ENCODE assay signal across 9 mouse cellular contexts in the genomic region with DNA sequence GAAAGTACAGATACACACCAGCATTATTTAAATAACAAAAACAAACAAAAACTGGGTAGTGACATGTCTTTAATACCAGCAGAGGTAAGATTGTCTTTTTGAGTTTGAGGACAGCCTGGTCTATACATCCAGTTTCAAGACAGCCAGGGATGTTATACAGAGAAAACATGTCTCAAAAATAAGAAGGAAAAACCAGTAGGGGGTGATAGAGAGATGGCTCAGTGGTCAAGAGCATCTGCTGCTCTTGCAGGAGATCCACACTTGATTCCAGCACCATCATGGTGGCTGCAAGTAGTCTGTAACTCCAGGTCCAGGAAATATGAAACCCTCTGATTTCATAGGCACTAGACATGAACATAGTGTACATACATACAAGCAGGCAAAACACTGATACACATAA. TPM values are rescaled to one million over a fixed set of nuclear protein-coding genes. Genes with fewer than 3 reads are reported as not detected.
DNase-seq lines count a peak whose midpoint lies in the region; ATAC-seq and TF ChIP-seq lines count a peak whose summit lies in the region.
"Had no signal": no experiment of that assay in that cellular context is flagged by ENCODE, and none has a peak within 500 bp of the region (broad histone marks: within the 10 kb centered on the region; RNA-seq: fewer than 3 reads in every experiment).

No protein-coding gene starts in this region.

- intact Hi-C loops in gastrocnemius, adult 2 months (cut with DNase I) = no loop called here

- no peak overlapping the region for H3K4me2 ChIP-seq in midbrain, embryonic 14.5 days (ENCODE audit: low read length)
- no peak overlapping the region for H3K4me2 ChIP-seq in midbrain, embryonic 11.5 days

- no peak overlapping the region for H3K27ac ChIP-seq in gastrocnemius, adult 2 months
- H3K27ac ChIP-seq in midbrain, embryonic 14.5 days (replicated peaks; ENCODE audit: low read depth, low read length) = no peak overlapping the region
- H3K27ac ChIP-seq in midbrain, embryonic 11.5 days (ENCODE audit: low read depth, low read length) = no peak overlapping the region

- no peaks in the 10 kb centered on the region for H3K27me3 ChIP-seq in midbrain, embryonic 14.5 days (ENCODE audit: control insufficient read depth, insufficient read depth, low read length)
- H3K27me3 ChIP-seq in midbrain, embryonic 11.5 days (ENCODE audit: control insufficient read depth, insufficient read depth, low read length) = no peaks in the 10 kb centered on the region
- H3K27me3 ChIP-seq in splenic B cell, adult 2 months (ENCODE audit: control insufficient read depth, insufficient read depth, low read length, poor library complexity, severe bottlenecking) = no peaks in the 10 kb centered on the region
- H3K27me3 ChIP-seq: megakaryocyte, embryonic 14.5 days had no signal

- DNase-seq in gastrocnemius, adult 2 months = no peak
- no peak for DNase-seq in gastrocnemius, adult 8-10 months (ENCODE audit: low spot score in 2 of 2)
- peak; percentile 45 for DNase-seq in midbrain, embryonic 14.5 days
- DNase-seq in midbrain, embryonic 11.5 days (ENCODE audit: low spot score, missing footprints) = no peak
- DNase-seq in c-Kit-positive CD71-positive TER-119-negative erythroid progenitor cells, embryonic 14.5 days (ENCODE audit: low read depth) = peak; percentile 15
- DNase-seq in splenic B cell, adult 2 months (ENCODE audit: low read depth, low spot score) = peak; percentile 41
- no peak for DNase-seq in testis, postnatal 10 days (ENCODE audit: low spot score)
- no peak for DNase-seq in cerebellum, postnatal 25 days

- peaks cover 39% of the 10 kb centered on the region for H3K36me3 ChIP-seq in midbrain, embryonic 14.5 days (ENCODE audit: control insufficient read depth, insufficient read depth, low read length)
- peaks cover 4% of the 10 kb centered on the region; the same call in 1 of the 2 replicates for H3K36me3 ChIP-seq in midbrain, embryonic 11.5 days (ENCODE audit: control insufficient read depth, insufficient read depth, low read length)
- H3K36me3 ChIP-seq in splenic B cell, adult 2 months (ENCODE audit: control insufficient read depth, insufficient read depth, low read length, poor library complexity, severe bottlenecking) = peaks cover 6% of the 10 kb centered on the region

- no peaks in the 10 kb centered on the region for H3K9me3 ChIP-seq in midbrain, embryonic 14.5 days (ENCODE audit: control insufficient read depth, low read length)
- no peaks in the 10 kb centered on the region for H3K9me3 ChIP-seq in midbrain, embryonic 11.5 days (ENCODE audit: control insufficient read depth, low read length)
- H3K9me3 ChIP-seq: megakaryocyte, embryonic 14.5 days had no signal

- TF ChIP-seq CTCF in gastrocnemius, adult 2 months (IDR thresholded peaks at IDR 0.05) = peak; percentile 49

- H3K4me1 ChIP-seq in midbrain, embryonic 14.5 days (ENCODE audit: control insufficient read depth, insufficient read depth, low read length) = no peaks in the 10 kb centered on the region
- H3K4me1 ChIP-seq in midbrain, embryonic 11.5 days (ENCODE audit: control insufficient read depth, insufficient read depth, low read length) = no peaks in the 10 kb centered on the region

- no peak overlapping the region for H3K9ac ChIP-seq in midbrain, embryonic 14.5 days (replicated peaks; ENCODE audit: low read length)
- no peak overlapping the region for H3K9ac ChIP-seq in midbrain, embryonic 11.5 days (ENCODE audit: low read length)

- ATAC-seq in midbrain, embryonic 14.5 days (ENCODE audit: low FRiP score, low TSS enrichment) = no peak
- no peak for ATAC-seq in midbrain, embryonic 11.5 days (ENCODE audit: low FRiP score)

- no peak overlapping the region for H3K4me3 ChIP-seq in gastrocnemius, adult 2 months
- H3K4me3 ChIP-seq in midbrain, embryonic 14.5 days (replicated peaks; ENCODE audit: low read depth, low read length) = no peak overlapping the region
- no peak overlapping the region for H3K4me3 ChIP-seq in midbrain, embryonic 11.5 days (ENCODE audit: low read depth, low read length)
- H3K4me3 ChIP-seq: megakaryocyte, embryonic 14.5 days had no signal

RNA-seq across cellular contexts. Expression of a gene that starts 39.7 kb away (rescaled TPM):
- total RNA-seq in gastrocnemius, adult 2 months (2021) = 10 to 100 TPM; 27.0 to 28.0 TPM
- total RNA-seq in gastrocnemius, adult 8-10 months (2022) = 10 to 100 TPM; 22.1 to 29.8 (median 24.3) TPM
- 22.2 and 28.5 TPM in 2 replicates for polyA plus RNA-seq in midbrain, embryonic 14.5 days (2014; fragmentation: Nextera tagmentation; extraction: Ambion mirVana)
- polyA plus RNA-seq in midbrain, embryonic 11.5 days (2014; fragmentation: Nextera tagmentation; extraction: Ambion mirVana) = 42.0 and 45.0 TPM in 2 replicates

RNA-seq across cellular contexts. Expression of a gene that starts 39.7 kb away (rescaled TPM):
- total RNA-seq in gastrocnemius, adult 2 months (2021) = 10 to 100 TPM; 27.2 to 29.4 TPM
- 10 to 100 TPM; 22.9 to 25.7 (median 25.0) TPM for total RNA-seq in gastrocnemius, adult 8-10 months (2022)
- polyA plus RNA-seq in midbrain, embryonic 14.5 days (2014; fragmentation: Nextera tagmentation; extraction: Ambion mirVana) = 47.9 and 55.8 TPM in 2 replicates
- 51.6 and 52.1 TPM in 2 replicates for polyA plus RNA-seq in midbrain, embryonic 11.5 days (2014; fragmentation: Nextera tagmentation; extraction: Ambion mirVana)

RNA-seq across cellular contexts. Expression of a gene that starts 53.7 kb away (rescaled TPM):
- not detected for total RNA-seq in gastrocnemius, adult 2 months (2021)
- total RNA-seq in gastrocnemius, adult 8-10 months (2022) = not detected
- not detected in 2 replicates for polyA plus RNA-seq in midbrain, embryonic 14.5 days (2014; fragmentation: Nextera tagmentation; extraction: Ambion mirVana)
- not detected in 2 replicates for polyA plus RNA-seq in midbrain, embryonic 11.5 days (2014; fragmentation: Nextera tagmentation; extraction: Ambion mirVana)

Comparison
In these comparisons a context has a peak if more than half of its experiments do, and no peak if none do; other contexts are left out.
1. DNase-seq: peak in midbrain, embryonic 14.5 days (single experiment), c-Kit-positive CD71-positive TER-119-negative erythroid progenitor cells, embryonic 14.5 days (single experiment) and splenic B cell, adult 2 months (single experiment); none in gastrocnemius, adult 2 months (single experiment), gastrocnemius, adult 8-10 months (0 of 2), midbrain, embryonic 11.5 days (single experiment), testis, postnatal 10 days (single experiment) and cerebellum, postnatal 25 days (0 of 2).